Mouse (Mus musculus) right cerebral cortex, adult 2 months (tissue): ENCODE measurements around the gene Gm6760.

Experiments
- DNase-seq, 2 experiments: peaks; one replicate each; pipeline ENCODE4 v3.0.0; 2021 to 2022; ENCODE audit warnings: low spot score in 2 of 2

The Gm6760 gene

GRCm38 (mm10) chrX:64152098-64152497, at the start of gene Gm6760:
Gene Gm6760, minus strand, starts transcription at chrX:64152198.
- no peak for DNase-seq

DNA sequence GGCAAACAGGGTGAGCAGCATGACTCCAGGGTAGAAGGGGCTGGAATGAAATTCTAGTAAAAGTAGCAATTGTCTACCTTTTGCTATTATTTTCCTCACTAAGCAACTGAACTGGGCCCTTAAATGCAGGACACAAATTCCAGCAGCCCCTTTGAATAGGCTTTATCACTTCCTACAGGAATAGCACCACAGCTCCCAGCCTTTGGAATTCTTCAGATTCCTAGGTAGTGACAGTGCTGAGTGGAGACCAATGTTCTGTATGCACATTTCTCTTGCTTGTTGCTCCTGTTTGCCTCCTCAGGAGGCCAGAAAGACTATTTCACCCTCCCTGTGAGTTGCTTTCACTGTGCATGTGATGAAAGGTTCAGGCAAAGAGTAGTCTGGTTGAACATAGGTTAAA, 29.2 kb upstream of the Gm6760 start:
- DNase-seq, result no peak

DNA sequence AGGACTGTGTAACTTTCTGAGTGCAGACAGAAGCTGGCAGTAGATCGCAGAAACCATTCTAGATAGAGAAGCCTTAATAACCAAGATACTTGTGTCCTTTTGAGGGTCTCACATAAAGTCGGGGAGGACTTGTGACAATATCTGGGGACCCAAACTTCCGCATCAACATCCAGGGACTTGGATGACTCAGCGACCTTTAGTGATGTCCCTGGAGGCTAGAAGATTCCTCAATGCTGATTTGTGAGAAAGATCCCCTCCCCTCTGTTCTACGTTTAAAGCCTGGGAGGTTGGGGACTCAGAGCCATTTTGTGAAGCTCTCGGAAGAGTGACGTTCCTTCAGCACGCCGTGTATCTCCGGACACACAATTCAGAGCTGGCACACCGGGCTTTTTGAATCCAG, 21.2 kb upstream of the Gm6760 start, which contains the start of gene 3830417A13Rik:
3830417A13Rik (plus strand) TSS at position 301 of the 400 bp plus-strand sequence.
- DNase-seq, result no peak
